Mouse (Mus musculus) adrenal gland, postnatal 36 days (tissue): ENCODE measurements around the gene Sart1. TPM values are rescaled to one million over a fixed set of nuclear protein-coding genes. Genes with fewer than 3 reads are reported as not detected.
"Not testable (repeated sequence)": the region's sequence is repeated elsewhere in the genome, so short reads cannot be mapped to it uniquely, and the experiment has no call there.

ENCODE experiments used
- DNase-seq, 2 experiments: peaks; one replicate each; pipeline ENCODE4 v3.0.0; 2021; ENCODE audit warnings: mixed read lengths in 1 of 2
- total RNA-seq, 2 experiments: library from RNA; stranded (reverse); gene quantifications; 2 replicates each; pipeline ENCODE4 v1.2.3; 2021

The Sart1 gene
- total RNA-seq, 2 experiments from 2014 or later = 79.1 to 86.5 TPM

GRCm38 (mm10) chr19:5372724-5373123, 15.8 kb downstream of the Sart1 start:
- no peak for DNase-seq

- no peak for DNase-seq
Measured at GRCm38 (mm10) chr19:5370932-5371331, 17.6 kb downstream of the Sart1 start.

GRCm38 (mm10) chr19:5367455-5367854, 21.0 kb downstream of the Sart1 start:
- no peak for DNase-seq

GRCm38 (mm10) chr19:5367053-5367359, 21.5 kb downstream of the Sart1 start, which contains the start of gene Banf1:
Gene Banf1 (minus strand): TSS chr19:5367168.
- DNase-seq = no peak

GRCm38 (mm10) chr19:5366175-5367052, 22.1 kb downstream of the Sart1 start, which contains the start of gene Eif1ad:
Gene Eif1ad (plus strand): TSS chr19:5366741.
- peak; percentile 93 for DNase-seq

- no peak for DNase-seq
Measured at GRCm38 (mm10) chr19:5365751-5366150, 22.8 kb downstream of the Sart1 start.

GRCm38 (mm10) chr19:5364124-5364523, 24.4 kb downstream of the Sart1 start:
- no peak for DNase-seq

- DNase-seq = no peak
Measured at GRCm38 (mm10) chr19:5362186-5362585, 26.3 kb downstream of the Sart1 start.

GRCm38 (mm10) chr19:5356080-5356479, 32.4 kb downstream of the Sart1 start:
- DNase-seq = no peak

GRCm38 (mm10) chr19:5353609-5354008, 34.9 kb downstream of the Sart1 start:
- no peak for DNase-seq

- not testable (repeated sequence) for DNase-seq
Measured at GRCm38 (mm10) chr19:5349502-5349873, 39.0 kb downstream of the Sart1 start, which contains the start of gene Cst6. Gene Cst6 (minus strand): TSS chr19:5349574.

GRCm38 (mm10) chr19:5348526-5349501, 39.7 kb downstream of the Sart1 start:
- no peak for DNase-seq

- no peak for DNase-seq
Measured at GRCm38 (mm10) chr19:5348064-5348463, 40.4 kb downstream of the Sart1 start.

- DNase-seq = no peak
Measured at GRCm38 (mm10) chr19:5345297-5346131, 43.0 kb downstream of the Sart1 start.

GRCm38 (mm10) chr19:5341360-5341759, 47.1 kb downstream of the Sart1 start:
- no peak for DNase-seq

GRCm38 (mm10) chr19:5337975-5338374, 50.5 kb downstream of the Sart1 start:
- peak; percentile 77 to 85 for DNase-seq

- no peak for DNase-seq
Measured at GRCm38 (mm10) chr19:5335441-5335840, 53.1 kb downstream of the Sart1 start, which contains the start of gene Catsper1. Gene Catsper1 (plus strand): TSS chr19:5335741.

- DNase-seq = no peak
Measured at GRCm38 (mm10) chr19:5334741-5335140, 53.8 kb downstream of the Sart1 start.

- DNase-seq = no peak
Measured at GRCm38 (mm10) chr19:5327970-5328369, 60.5 kb downstream of the Sart1 start.
